Mouse (Mus musculus) midbrain, embryonic 11.5 days (tissue): ENCODE results near the gene 1700001P01Rik. TPM values are rescaled to one million over a fixed set of nuclear protein-coding genes. Genes with fewer than 3 reads are reported as not detected.

Source experiments
- ATAC-seq: fragments of 200-750 bp; cut with Nextera tagmentation; 2 replicates; pipeline ENCODE4 v1.8.0; 2017; ENCODE audit warnings: moderate TSS enrichment, moderate library complexity; ENCODE audit not compliant: low FRiP score
- DNase-seq: peaks from one replicate; pipeline ENCODE4 v3.0.0; 2015; ENCODE audit warnings: low spot score; ENCODE audit errors: missing footprints
- H3K27ac ChIP-seq: fragments of 300-500 bp; sonication (generic); 2 replicates; pipeline ENCODE4 v1.5.1; 2014; ENCODE audit warnings: low read depth, low read length
- H3K27me3 ChIP-seq: fragments of 300-500 bp; sonication (generic); 2 replicates; pipeline ENCODE4 v1.6.1; 2014; ENCODE audit warnings: mild to moderate bottlenecking, low read length, moderate library complexity, mixed read lengths; ENCODE audit not compliant: control insufficient read depth, insufficient read depth
- H3K36me3 ChIP-seq: fragments of 300-500 bp; sonication (generic); 2 replicates; pipeline ENCODE4 v1.6.1; 2014; ENCODE audit warnings: mild to moderate bottlenecking, low read length, moderate library complexity, mixed read lengths; ENCODE audit not compliant: control insufficient read depth, insufficient read depth
- H3K4me1 ChIP-seq: fragments of 300-500 bp; sonication (generic); 2 replicates; pipeline ENCODE4 v1.6.1; 2014; ENCODE audit warnings: low read length; ENCODE audit not compliant: control insufficient read depth, insufficient read depth
- H3K4me2 ChIP-seq: fragments of 300-500 bp; sonication (generic); 2 replicates; pipeline ENCODE4 v1.6.1; 2014; ENCODE audit warnings: mild to moderate bottlenecking, moderate library complexity
- H3K4me3 ChIP-seq: fragments of 300-500 bp; sonication (generic); 2 replicates; pipeline ENCODE4 v1.5.1; 2014; ENCODE audit warnings: low read depth, low read length
- H3K9ac ChIP-seq: fragments of 300-500 bp; sonication (generic); 2 replicates; pipeline ENCODE4 v1.6.1; 2014; ENCODE audit warnings: low read length
- H3K9me3 ChIP-seq: fragments of 300-500 bp; sonication (generic); 2 replicates; pipeline ENCODE4 v1.6.1; 2016; ENCODE audit warnings: low read length; ENCODE audit not compliant: control insufficient read depth
- WGBS: fragments of 180-500 bp; shearing (Covaris S2); extraction: QIAGEN DNeasy Blood & Tissue Kit; methylation state at CpG from one replicate; pipeline ENCODE4 v1.1.7; 2014; 5-methylcytosine and 5-hydroxymethylcytosine counted together
- polyA plus RNA-seq: library from polyadenylated mRNA; unstranded; fragments of >200 nt; fragmentation: Nextera tagmentation; extraction: Ambion mirVana; gene quantifications from 2 replicates; pipeline ENCODE4 v1.2.1, GENCODE M21; 2014

1700001P01Rik gene
- polyA plus RNA-seq, 1 experiment from 2014 or later, result 0.78 TPM

DNA sequence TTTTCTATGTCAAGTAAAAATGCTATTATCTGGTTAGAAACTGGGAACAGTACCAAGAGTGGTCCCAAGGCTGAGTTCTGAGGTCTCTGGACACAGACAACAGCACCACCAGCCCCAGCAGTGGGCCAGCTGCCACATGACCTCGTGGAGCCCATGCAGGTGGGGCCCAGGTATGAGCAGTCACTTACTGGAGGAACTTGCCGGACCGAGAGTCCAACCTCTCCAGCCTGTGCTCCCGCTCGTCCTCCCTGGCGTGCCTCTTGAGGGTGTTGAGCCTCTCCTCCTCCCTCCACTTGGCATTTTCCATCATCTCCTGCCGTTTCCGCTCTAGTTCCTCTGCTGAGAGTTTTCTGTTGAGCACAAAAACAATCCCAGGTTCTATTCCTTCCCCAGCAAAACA, 27.9 kb downstream of the 1700001P01Rik start:
- Histone ChIP-seq H3K27me3 (no peaks in the 10 kb centered on the region), H3K4me2 (no peak overlapping the region), H3K9ac (no peak overlapping the region), H3K4me3 (no peak overlapping the region), H3K36me3 (peaks cover 27% of the 10 kb centered on the region), H3K9me3 (no peaks in the 10 kb centered on the region; the same call in 1 of the 2 replicates), H3K27ac (no peak overlapping the region), H3K4me1 (peaks cover 12% of the 10 kb centered on the region)
- WGBS, result 92% methylated on average over 8 of the region's 8 CpGs
- no peak for ATAC-seq
- DNase-seq, result peak; percentile 70

DNA sequence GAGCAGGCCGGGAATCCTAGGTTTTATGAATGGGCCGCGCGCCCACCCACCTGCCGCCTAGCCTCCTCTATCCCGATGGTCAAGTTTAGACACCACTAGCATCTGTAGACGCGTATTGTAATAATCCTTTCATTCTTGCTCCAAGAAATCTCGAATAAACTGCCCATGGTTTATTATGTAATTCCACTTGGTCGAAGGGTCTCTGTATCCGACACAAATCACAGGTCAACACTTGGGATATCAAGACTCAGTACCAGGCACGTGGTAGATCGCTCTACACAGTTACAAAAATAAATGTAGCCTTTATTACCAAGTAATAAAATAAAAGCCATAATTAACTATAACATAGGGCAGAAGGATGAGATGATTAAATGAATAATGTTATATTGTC, 30.4 kb downstream of the 1700001P01Rik start:
- peak overlapping the region; percentile 41 for H3K4me2 ChIP-seq
- no peaks in the 10 kb centered on the region for H3K9me3 ChIP-seq
- peak overlapping the region; percentile 62 for H3K4me3 ChIP-seq
- H3K4me1 ChIP-seq, result peaks cover 14% of the 10 kb centered on the region
- H3K27ac ChIP-seq, result no peak overlapping the region
- no peak for ATAC-seq
- WGBS, result 14% methylated on average over 13 of the region's 13 CpGs
- no peak overlapping the region for H3K9ac ChIP-seq
- DNase-seq, result no peak
- H3K27me3 ChIP-seq, result no peaks in the 10 kb centered on the region
- H3K36me3 ChIP-seq, result peaks cover 13% of the 10 kb centered on the region

DNA sequence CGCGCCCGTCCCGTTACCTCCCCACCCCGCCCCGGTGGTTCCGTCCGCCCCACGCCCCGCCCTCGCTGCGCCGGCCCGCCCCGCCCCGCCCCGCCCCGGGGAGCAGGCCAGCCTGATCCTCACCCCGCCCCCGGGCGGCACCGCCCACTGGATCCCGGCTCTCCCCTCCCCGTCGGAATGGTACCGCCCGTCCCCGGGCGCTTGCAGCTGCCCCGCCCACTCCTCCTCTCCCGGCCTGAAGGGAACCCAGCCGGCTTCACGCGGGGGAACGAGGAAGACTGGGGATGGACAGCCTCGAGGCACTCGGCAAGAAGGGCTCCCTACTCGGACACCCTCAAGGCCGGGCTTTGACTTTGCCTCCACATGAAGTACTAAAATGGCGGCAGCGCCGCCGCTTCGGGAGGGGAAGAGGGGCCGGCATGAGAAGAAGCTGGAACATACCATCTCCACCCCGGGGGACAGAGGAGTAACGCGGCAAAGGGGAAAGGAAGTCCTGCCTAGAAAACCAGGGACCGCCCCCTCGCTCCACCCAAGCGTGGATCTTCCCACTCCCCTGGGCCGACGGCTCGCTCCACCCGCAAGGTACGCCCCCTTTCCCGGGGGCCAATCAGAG, 30.9 kb downstream of the 1700001P01Rik start:
- H3K4me2 ChIP-seq, result peak overlapping the region; percentile 82
- DNase-seq, result peak; percentile 100
- H3K36me3 ChIP-seq, result peaks cover 10% of the 10 kb centered on the region; the same call in 1 of the 2 replicates
- under 1% methylated on average over 47 of the region's 57 CpGs for WGBS
- H3K27ac ChIP-seq, result peak overlapping the region; percentile 89
- H3K4me3 ChIP-seq, result peak overlapping the region; percentile 62
- peaks cover 14% of the 10 kb centered on the region for H3K4me1 ChIP-seq
- no peaks in the 10 kb centered on the region for H3K27me3 ChIP-seq
- peak overlapping the region; percentile 92 for H3K9ac ChIP-seq
- no peaks in the 10 kb centered on the region for H3K9me3 ChIP-seq
- ATAC-seq, result peak; percentile 97

DNA sequence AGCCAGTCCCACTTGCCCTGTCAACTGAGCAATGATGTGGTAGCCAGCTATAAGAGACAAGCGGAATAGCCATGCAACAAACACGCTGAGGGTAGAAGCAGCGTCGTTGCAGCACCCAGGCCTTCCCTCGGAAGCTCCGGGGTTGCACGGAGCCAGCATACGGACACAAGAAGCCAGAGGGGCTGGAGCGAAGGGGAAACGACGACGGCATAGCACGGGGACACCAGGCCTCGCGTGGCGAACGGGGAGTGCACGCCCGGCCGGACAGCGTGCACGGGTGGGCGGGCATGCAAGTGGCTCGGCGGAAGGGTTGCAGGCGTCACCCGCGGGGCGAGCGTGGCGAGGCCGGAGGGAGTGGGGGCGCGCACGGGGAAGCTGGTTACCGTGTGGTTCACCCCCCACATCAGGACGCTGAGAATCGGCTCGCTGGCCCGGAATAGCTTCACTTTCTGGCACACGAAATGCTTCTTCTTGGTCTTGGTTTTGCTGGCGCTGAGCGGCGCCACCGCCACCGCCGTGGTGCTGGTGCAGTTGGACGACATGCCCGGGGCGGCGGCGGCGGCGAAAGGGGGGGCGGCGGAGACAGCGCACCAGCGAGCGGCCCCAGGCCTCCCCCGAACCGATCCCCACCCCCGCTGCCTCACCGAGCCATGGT, 31.5 kb downstream of the 1700001P01Rik start, which contains the start of gene Pip4k2b:
Gene Pip4k2b (minus strand): TSS at position 642 of the 655 bp plus-strand sequence.
- Histone ChIP-seq H3K4me3 (peak within 1 kb of the TSS; percentile 62), H3K9me3 (no peaks in the 10 kb centered on the region), H3K9ac (peak within 1 kb of the TSS; percentile 92), H3K4me1 (peaks cover 14% of the 10 kb centered on the region), H3K36me3 (peaks cover 10% of the 10 kb centered on the region; the same call in 1 of the 2 replicates), H3K4me2 (peak within 1 kb of the TSS; percentile 82), H3K27me3 (no peaks in the 10 kb centered on the region), H3K27ac (peak within 1 kb of the TSS; percentile 89)
- peak; percentile 36; the same call in 1 of the 2 replicates for ATAC-seq
- DNase-seq, result peak; percentile 95
- WGBS, result under 1% methylated on average over 49 of the region's 63 CpGs

DNA sequence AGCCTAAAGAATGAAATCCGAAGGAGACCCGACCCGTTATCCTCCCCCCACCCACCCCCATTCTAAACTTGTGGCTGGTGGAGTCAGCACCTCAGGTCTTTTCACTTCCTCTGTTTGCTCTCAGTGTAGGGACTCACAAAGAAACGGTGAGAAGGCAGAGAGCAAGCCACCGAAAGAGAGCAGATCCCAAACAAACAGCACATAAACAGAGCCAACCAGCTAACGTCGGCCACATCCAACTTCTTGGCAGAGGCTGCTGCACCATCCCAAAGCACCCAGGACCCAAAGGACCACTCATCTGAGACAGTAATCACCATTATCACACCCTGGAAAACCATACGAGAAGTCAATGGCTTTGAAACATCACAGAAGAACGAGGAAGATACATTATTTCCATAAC, 32.3 kb downstream of the 1700001P01Rik start:
- Histone ChIP-seq H3K4me2 (peak overlapping the region; percentile 82), H3K4me1 (peaks cover 14% of the 10 kb centered on the region), H3K36me3 (peaks cover 10% of the 10 kb centered on the region; the same call in 1 of the 2 replicates), H3K27me3 (no peaks in the 10 kb centered on the region), H3K9ac (peak overlapping the region; percentile 82), H3K9me3 (no peaks in the 10 kb centered on the region), H3K4me3 (peak overlapping the region; percentile 62), H3K27ac (no peak overlapping the region)
- ATAC-seq, result no peak
- 50% methylated on average over 9 of the region's 9 CpGs for WGBS
- DNase-seq, result peak; percentile 67

DNA sequence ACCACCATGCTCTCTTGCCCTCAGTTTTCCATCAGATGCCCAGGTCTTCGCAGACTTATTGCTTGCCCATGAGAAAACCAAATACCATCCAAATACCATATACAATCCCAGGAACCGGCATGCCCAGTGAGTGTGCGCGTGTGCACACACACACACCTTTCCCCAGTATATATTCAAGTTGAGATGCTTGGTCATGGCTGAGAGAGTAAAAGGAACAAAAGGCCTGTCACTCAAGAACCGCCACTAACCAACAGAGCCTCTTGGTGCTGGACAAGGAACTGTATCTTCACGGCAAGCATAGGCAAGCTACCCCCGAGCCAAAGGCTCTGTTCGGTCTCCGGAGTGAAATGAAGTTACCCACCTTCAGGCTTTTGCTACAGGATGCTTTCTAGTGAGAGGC, 33.1 kb downstream of the 1700001P01Rik start:
- 82% methylated on average over 9 of the region's 9 CpGs for WGBS
- no peak overlapping the region for H3K9ac ChIP-seq
- no peak overlapping the region for H3K4me3 ChIP-seq
- H3K36me3 ChIP-seq, result peaks cover 5% of the 10 kb centered on the region; the same call in 1 of the 2 replicates
- peaks cover 14% of the 10 kb centered on the region for H3K4me1 ChIP-seq
- H3K9me3 ChIP-seq, result no peaks in the 10 kb centered on the region
- no peak for ATAC-seq
- H3K27ac ChIP-seq, result no peak overlapping the region
- no peak overlapping the region for H3K4me2 ChIP-seq
- H3K27me3 ChIP-seq, result no peaks in the 10 kb centered on the region
- DNase-seq, result no peak

DNA sequence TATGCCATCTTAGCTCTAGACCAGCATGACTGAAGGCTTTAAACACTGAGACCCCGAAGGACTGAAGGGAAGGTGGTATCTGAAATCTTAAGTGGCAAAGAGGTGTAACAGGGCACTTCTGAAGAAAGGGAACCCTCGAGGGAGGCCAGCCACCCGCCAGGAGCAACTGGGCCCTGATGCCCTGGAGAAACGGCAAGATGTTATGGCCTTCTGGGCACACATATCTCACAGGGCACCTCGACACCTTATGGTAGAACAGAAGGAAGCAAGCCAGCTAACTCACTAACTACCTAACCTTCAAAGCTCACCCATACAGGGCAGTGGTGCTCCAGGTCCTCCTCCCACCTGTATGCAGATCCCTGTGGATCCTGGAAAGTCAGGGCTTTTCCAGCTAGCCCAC, 33.6 kb downstream of the 1700001P01Rik start:
- no peak overlapping the region for H3K9ac ChIP-seq
- 96% methylated on average over 5 of the region's 5 CpGs for WGBS
- H3K27me3 ChIP-seq, result no peaks in the 10 kb centered on the region
- H3K4me3 ChIP-seq, result no peak overlapping the region
- DNase-seq (no peak), ATAC-seq (no peak)
- no peak overlapping the region for H3K4me2 ChIP-seq
- H3K27ac ChIP-seq, result no peak overlapping the region
- H3K4me1 ChIP-seq, result peaks cover 14% of the 10 kb centered on the region
- peaks cover 5% of the 10 kb centered on the region; the same call in 1 of the 2 replicates for H3K36me3 ChIP-seq
- H3K9me3 ChIP-seq, result no peaks in the 10 kb centered on the region

DNA sequence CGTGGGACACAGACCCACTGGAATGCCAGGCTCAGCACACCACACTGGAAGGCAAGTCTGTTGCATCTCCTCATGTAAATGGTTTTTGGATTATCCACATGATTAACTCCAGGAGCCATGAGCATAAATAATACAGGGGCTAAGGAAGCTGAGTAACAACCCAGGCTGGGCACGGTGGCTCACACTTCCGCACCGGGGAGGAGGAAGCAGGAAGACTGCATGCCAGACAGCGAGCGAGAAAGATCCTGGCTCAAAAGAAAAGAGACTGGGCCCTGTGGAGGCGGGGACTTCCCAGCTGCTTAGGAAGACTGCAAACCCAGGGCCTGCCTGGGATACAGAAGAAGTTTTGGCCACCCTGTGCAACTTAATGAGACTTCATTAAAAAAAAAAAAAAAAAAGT, 35.5 kb downstream of the 1700001P01Rik start:
- no peaks in the 10 kb centered on the region for H3K27me3 ChIP-seq
- 50% methylated on average over 7 of the region's 7 CpGs for WGBS
- ATAC-seq (no peak), DNase-seq (no peak)
- H3K9me3 ChIP-seq, result no peaks in the 10 kb centered on the region
- H3K27ac ChIP-seq, result no peak overlapping the region
- H3K4me2 ChIP-seq, result no peak overlapping the region
- no peaks in the 10 kb centered on the region for H3K36me3 ChIP-seq
- no peak overlapping the region for H3K9ac ChIP-seq
- peaks cover 14% of the 10 kb centered on the region for H3K4me1 ChIP-seq
- H3K4me3 ChIP-seq, result no peak overlapping the region

DNA sequence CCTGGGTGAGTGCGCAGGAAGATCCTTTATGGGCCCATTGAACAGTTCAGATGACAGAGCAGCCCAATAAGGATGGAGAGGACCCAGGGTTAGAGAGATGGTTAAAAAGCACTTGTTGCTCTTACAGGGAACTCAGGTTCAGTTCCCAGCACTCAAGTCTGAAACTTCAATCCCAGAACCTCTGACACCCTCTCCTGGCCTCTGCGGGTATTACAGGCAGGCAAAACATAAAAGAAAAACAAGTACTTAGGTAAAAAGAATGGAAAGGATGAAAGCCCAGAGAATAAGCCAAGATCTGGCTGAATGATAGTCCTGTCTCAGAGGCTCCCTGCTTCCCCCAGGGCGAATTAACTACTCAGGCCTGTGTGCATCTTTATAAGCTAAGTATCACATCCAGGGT, 36.6 kb downstream of the 1700001P01Rik start:
- Histone ChIP-seq H3K4me2 (no peak overlapping the region), H3K27ac (no peak overlapping the region), H3K9ac (no peak overlapping the region), H3K9me3 (no peaks in the 10 kb centered on the region), H3K4me3 (no peak overlapping the region), H3K36me3 (no peaks in the 10 kb centered on the region), H3K27me3 (no peaks in the 10 kb centered on the region), H3K4me1 (peaks cover 14% of the 10 kb centered on the region)
- 90% methylated on average over 3 of the region's 3 CpGs for WGBS
- DNase-seq, result no peak
- ATAC-seq, result no peak
